Mouse (Mus musculus) large intestine, adult 2 months (tissue): ENCODE data around the gene Mup7. TPM values are rescaled to one million over a fixed set of nuclear protein-coding genes. Genes with fewer than 3 reads are reported as not detected.
"Not testable (repeated sequence)": the region's sequence is repeated elsewhere in the genome, so short reads cannot be mapped to it uniquely, and the experiment has no call there.

Experiments used
- DNase-seq: peaks from one replicate; pipeline ENCODE4 v3.0.0-alpha.2; 2012; ENCODE audit warnings: low read depth, low spot score
- WGBS: fragments of 180-500 bp; shearing (Covaris S2); methylation state at CpG from one replicate; pipeline ENCODE4 v1.1.7; 2018; 5-methylcytosine and 5-hydroxymethylcytosine counted together
- polyA plus RNA-seq: library from polyadenylated mRNA; depleted of rRNA; stranded (reverse); fragments of >200 nt; gene quantifications from 2 replicates; pipeline ENCODE4 v1.2.3, GENCODE M21; 2012; rRNA removed

The Mup7 gene
- polyA plus RNA-seq: not detected in 2 replicates

DNA sequence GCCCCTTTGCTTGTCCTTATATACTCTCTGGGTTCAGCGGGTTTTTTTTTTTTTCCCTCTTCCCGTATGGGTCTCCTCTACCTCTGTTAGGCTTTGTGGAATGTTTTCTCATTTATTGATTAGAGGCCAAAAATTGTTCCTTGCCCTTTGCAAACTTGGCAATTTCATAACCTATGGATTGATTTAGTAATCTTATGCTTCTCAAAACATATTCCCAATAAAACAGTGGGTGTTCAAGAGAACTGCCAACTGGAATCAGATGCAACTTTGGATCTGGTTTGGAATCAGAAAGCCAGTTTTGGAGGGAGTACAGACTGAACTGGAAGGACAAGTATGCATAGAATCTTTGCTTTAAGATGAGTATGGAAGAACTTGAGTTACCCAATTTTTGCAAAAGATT is at the start of gene Mup7:
Mup7 (minus strand) TSS at position 101 of the 400 bp plus-strand sequence.
- not testable (repeated sequence) for DNase-seq
- WGBS: 74% methylated on average over 2 of the region's 2 CpGs

DNA sequence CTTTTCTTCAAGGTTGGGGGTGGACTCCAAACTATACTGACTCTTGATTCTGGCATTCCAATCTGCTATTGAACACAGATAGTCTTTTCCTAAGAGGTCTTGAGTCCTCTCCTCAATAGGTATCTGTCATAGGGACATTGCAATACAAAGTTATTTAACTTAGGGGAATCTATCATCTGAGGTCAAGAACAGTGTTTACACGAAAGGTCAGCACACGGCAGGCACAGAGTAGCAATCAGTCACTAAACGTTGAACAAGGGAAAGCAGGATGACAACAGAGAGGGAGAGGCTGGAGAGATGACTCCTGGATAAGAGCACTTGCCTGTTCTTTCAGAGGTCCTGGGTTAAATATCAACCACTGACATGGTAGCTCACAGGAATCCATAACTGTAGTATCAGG is 9.6 kb upstream of the Mup7 start:
- not testable (repeated sequence) for DNase-seq
- WGBS: 12% methylated on average over 3 of the region's 3 CpGs

DNA sequence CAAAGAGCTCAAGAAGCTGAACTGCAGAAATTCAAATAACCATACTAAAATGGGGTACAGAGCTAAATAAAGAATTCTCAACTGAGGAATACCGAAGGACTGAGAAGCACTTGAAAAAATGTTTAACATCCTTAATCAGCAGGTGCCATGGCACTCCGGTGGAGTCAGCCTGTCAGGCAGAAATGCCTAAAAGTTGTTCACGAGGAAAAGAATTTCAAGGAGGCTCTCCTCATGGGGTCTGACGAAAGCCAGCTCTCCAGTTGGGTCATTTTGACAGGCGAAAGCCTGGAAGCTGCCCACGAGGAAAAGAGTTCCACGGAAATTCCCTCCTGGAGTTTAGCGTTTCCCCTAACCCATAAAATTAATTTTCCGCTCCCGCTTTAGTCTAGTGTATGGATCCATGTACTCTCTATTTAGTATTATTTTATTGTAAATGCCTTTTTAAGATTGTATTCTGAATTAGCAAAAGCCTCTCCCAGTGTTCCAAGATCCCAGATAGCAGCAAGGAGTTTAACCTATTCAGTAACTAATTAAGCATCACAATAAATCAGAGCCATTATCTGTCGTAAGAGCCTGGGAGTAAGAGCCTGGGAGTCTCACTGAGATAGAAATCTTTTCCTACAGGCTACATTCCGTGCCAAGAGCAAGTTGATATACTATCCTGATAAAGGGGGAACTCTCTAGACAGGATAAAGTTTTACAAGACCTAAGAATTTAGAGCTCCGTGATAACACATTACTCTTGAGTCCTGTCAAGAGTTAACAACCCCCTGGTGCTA is 40.8 kb downstream of the Mup7 start:
- 69% methylated on average over 13 of the region's 13 CpGs for WGBS
- not testable (repeated sequence) for DNase-seq

DNA sequence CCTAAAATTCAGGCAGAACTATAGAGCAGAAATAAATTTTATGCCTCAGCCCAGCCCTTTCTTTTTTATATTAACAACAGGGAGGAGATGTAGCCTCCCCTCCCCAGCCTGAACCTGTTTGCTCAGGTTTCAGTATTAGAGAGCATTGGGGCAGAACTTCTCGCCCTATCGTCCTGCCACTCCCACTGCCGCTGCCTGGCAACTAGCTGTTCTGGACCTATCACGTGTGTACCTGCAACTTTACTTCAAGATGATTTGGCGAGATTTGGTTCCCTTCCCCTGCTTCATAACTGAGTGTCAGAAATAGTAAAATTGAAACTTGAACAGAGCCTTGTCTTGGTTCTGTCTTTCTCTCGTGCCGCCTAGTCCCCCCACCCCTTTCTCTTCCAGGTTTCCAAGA is 50.1 kb downstream of the Mup7 start:
- not testable (repeated sequence) for DNase-seq
- 62% methylated on average over 7 of the region's 7 CpGs for WGBS

Other genes starting within 250 kb of the Mup7 start
- gene Slc46a2, start 155.4 kb downstream of the Mup7 start, polyA plus RNA-seq: not detected in 2 replicates
- gene Mup4, start 109.8 kb downstream of the Mup7 start, polyA plus RNA-seq: not detected in 2 replicates
- not detected in 2 replicates for gene Mup6, start 106.2 kb downstream of the Mup7 start, polyA plus RNA-seq
- gene Mup2, start 83.8 kb upstream of the Mup7 start, polyA plus RNA-seq: not detected in 2 replicates
- not detected in 2 replicates for gene Mup8, start 152.1 kb upstream of the Mup7 start, polyA plus RNA-seq